ENCODE assay signal across 8 mouse cellular contexts in genomic region chr1:37719030-37719723, GRCm38 (mm10). TPM values are rescaled to one million over a fixed set of nuclear protein-coding genes. Genes with fewer than 3 reads are reported as not detected.
DNase-seq lines count a peak whose midpoint lies in the region; TF ChIP-seq lines count a peak whose summit lies in the region.

No protein-coding gene starts in this region.

- no peak overlapping the region for H3K27ac ChIP-seq in gastrocnemius, adult 2 months

- intact Hi-C loops in gastrocnemius, adult 2 months (cut with DNase I), result no loop called here
- intact Hi-C loops in gastrocnemius, postnatal 14 days (cut with DNase I; ENCODE audit: low total_unique reads), result no loop called here

- TF ChIP-seq CTCF in gastrocnemius, adult 2 months (IDR thresholded peaks at IDR 0.05), result no peak

- H3K4me3 ChIP-seq in gastrocnemius, adult 2 months, result peak overlapping the region; percentile 76

- DNase-seq in gastrocnemius, adult 2 months, result no peak
- DNase-seq in gastrocnemius, postnatal 14 days, result no peak
- DNase-seq in thymus, postnatal 14 days, result peak; percentile 16
- DNase-seq in thymus, postnatal 10 days (ENCODE audit: low spot score in 2 of 2), result no peak
- DNase-seq in induced T-regulatory cell, adult 2 months (ENCODE audit: low read depth), result peak; percentile 5
- DNase-seq in naive thymus-derived CD4-positive, alpha-beta T cell, adult 2 months (ENCODE audit: low read depth), result peak; percentile 8
- DNase-seq in urinary bladder, adult 18-20 months (ENCODE audit: low spot score in 2 of 2), result no peak
- DNase-seq in layer of hippocampus, adult 11-12 months (ENCODE audit: low spot score), result no peak

RNA-seq across cellular contexts. Expression of gene 2010300C02Rik, which starts 0.7 kb away (rescaled TPM):
- under 1 TPM; 0.22 to 0.31 TPM for total RNA-seq in gastrocnemius, adult 2 months (2021)
- under 1 TPM; 0.25 to 0.35 TPM for total RNA-seq in gastrocnemius, postnatal 14 days (2021)

Comparison
In these comparisons a context has a peak if more than half of its experiments do, and no peak if none do; other contexts are left out.
1. DNase-seq: peak in thymus, postnatal 14 days (single experiment), induced T-regulatory cell, adult 2 months (single experiment) and naive thymus-derived CD4-positive, alpha-beta T cell, adult 2 months (single experiment); none in gastrocnemius, adult 2 months (single experiment), gastrocnemius, postnatal 14 days (single experiment), thymus, postnatal 10 days (0 of 2), urinary bladder, adult 18-20 months (0 of 2) and layer of hippocampus, adult 11-12 months (single experiment).